Mouse (Mus musculus) intestine, embryonic 15.5 days (tissue): Measurements from ENCODE around the gene Rasgef1b. TPM values are rescaled to one million over a fixed set of nuclear protein-coding genes. Genes with fewer than 3 reads are reported as not detected.

ENCODE experiments used
- ATAC-seq: fragments of 200-750 bp; cut with Nextera tagmentation; 2 replicates; pipeline ENCODE4 v1.8.0; 2017; ENCODE audit warnings: moderate TSS enrichment, moderate library complexity
- H3K27ac ChIP-seq: fragments of 300-500 bp; sonication (generic); 2 replicates; pipeline ENCODE4 v1.5.1; 2015; ENCODE audit warnings: mild to moderate bottlenecking, inconsistent platforms
- H3K27me3 ChIP-seq: fragments of 300-500 bp; sonication (generic); replicated peaks from 2 replicates; pipeline ENCODE4 v1.6.1; 2015; ENCODE audit warnings: inconsistent platforms
- H3K36me3 ChIP-seq: fragments of 300-500 bp; sonication (generic); 2 replicates; pipeline ENCODE4 v1.6.1; 2015; ENCODE audit warnings: inconsistent platforms
- H3K4me1 ChIP-seq: fragments of 300-500 bp; sonication (generic); replicated peaks from 2 replicates; pipeline ENCODE4 v1.6.1; 2015; ENCODE audit warnings: inconsistent platforms
- H3K4me2 ChIP-seq: fragments of 300-500 bp; sonication (generic); replicated peaks from 2 replicates; pipeline ENCODE4 v1.6.1; 2015; ENCODE audit warnings: mild to moderate bottlenecking, inconsistent platforms
- H3K4me3 ChIP-seq: fragments of 300-500 bp; sonication (generic); replicated peaks from 2 replicates; pipeline ENCODE4 v1.5.1; 2015; ENCODE audit warnings: inconsistent platforms
- H3K9ac ChIP-seq: fragments of 300-500 bp; sonication (generic); 2 replicates; pipeline ENCODE4 v1.6.1; 2015; ENCODE audit warnings: inconsistent platforms
- H3K9me3 ChIP-seq: fragments of 300-500 bp; sonication (generic); 2 replicates; pipeline ENCODE4 v1.6.1; 2016; ENCODE audit warnings: inconsistent platforms
- WGBS: fragments of 180-500 bp; shearing (Covaris S2); methylation state at CpG from one replicate; pipeline ENCODE4 v1.1.7; 2015; 5-methylcytosine and 5-hydroxymethylcytosine counted together
- polyA plus RNA-seq: library from polyadenylated mRNA; unstranded; fragments of >200 nt; fragmentation: Nextera tagmentation; extraction: Ambion mirVana; gene quantifications from 2 replicates; pipeline ENCODE4 v1.2.1, GENCODE M21; 2015

The Rasgef1b gene
- polyA plus RNA-seq, 1 experiment from 2014 or later = 8.9 TPM

GRCm38 (mm10) chr5:99279016-99279757 is 449.7 kb downstream of the Rasgef1b start:
- ATAC-seq = peak; percentile 79

GRCm38 (mm10) chr5:99278364-99278763 is 450.5 kb downstream of the Rasgef1b start:
- H3K4me3 ChIP-seq = no peak overlapping the region
- no peak overlapping the region for H3K27ac ChIP-seq
- 0 out of 2 replicates have a peak, but pooled peaks have one; percentile 8 for ATAC-seq
- H3K4me2 ChIP-seq = no peak overlapping the region
- no peaks in the 10 kb centered on the region for H3K9me3 ChIP-seq
- 89% methylated on average over 8 of the region's 8 CpGs for WGBS
- no peaks in the 10 kb centered on the region for H3K36me3 ChIP-seq
- H3K9ac ChIP-seq = no peak overlapping the region
- peaks cover 7% of the 10 kb centered on the region; the same call in 1 of the 2 replicates for H3K4me1 ChIP-seq
- no peaks in the 10 kb centered on the region for H3K27me3 ChIP-seq

More at GRCm38 (mm10) chr5:99279016-99279757, 449.7 kb downstream of the Rasgef1b start:
- no peak overlapping the region for H3K27ac ChIP-seq
- no peaks in the 10 kb centered on the region for H3K27me3 ChIP-seq
- no peak overlapping the region for H3K9ac ChIP-seq
- H3K36me3 ChIP-seq = no peaks in the 10 kb centered on the region
- no peak overlapping the region for H3K4me2 ChIP-seq
- H3K4me1 ChIP-seq = peaks cover 7% of the 10 kb centered on the region; the same call in 1 of the 2 replicates
- no peak overlapping the region for H3K4me3 ChIP-seq
- H3K9me3 ChIP-seq = no peaks in the 10 kb centered on the region
- 46% methylated on average over 9 of the region's 9 CpGs for WGBS

DNA sequence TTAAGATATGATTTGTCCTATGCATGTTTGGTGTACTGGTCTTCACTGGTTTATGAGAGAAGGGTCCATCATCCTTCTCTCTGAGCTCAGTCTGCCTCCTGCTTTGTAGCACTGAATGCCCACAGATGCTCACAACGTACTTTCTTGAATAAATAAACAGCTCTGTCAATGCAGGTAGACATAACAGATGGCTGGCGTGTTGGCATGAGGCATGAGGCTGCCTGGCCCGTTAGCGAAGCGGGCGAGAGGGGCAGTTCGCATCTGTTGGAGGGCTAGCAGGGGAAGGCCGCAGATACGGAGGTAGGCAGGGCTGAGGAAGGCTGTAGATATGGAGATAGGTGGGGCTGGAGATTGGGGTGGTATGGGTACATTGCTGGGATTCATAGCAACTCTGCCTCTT is 451.3 kb downstream of the Rasgef1b start:
- no peaks in the 10 kb centered on the region for H3K9me3 ChIP-seq
- no peak for ATAC-seq
- 88% methylated on average over 9 of the region's 9 CpGs for WGBS

DNA sequence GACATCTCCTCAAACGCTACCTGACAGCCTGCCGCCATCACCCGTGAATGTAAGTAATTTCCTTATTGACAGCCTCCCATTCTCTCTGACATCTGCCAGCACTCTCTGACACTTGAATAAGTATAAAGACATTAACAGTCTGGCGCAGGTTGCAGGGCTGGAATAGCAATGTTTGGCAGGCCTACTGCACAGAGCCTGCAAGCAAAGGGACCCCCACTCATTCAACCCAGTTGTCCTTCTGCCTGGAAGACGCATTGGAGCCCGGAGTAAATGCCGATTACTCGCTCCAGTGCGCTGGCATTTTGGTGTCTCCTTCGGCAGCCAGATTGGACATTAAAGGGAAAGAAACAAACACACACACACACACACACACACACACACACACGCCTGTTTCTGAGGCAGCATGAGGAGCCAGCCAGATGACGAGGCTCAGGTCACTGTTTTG is 454.7 kb downstream of the Rasgef1b start:
- H3K36me3 ChIP-seq = no peaks in the 10 kb centered on the region
- 69% methylated on average over 12 of the region's 12 CpGs for WGBS

More for the DNA sequence above, 451.3 kb downstream of the Rasgef1b start:
- Histone ChIP-seq H3K27ac (no peak overlapping the region), H3K36me3 (no peaks in the 10 kb centered on the region), H3K9ac (no peak overlapping the region), H3K4me2 (no peak overlapping the region), H3K4me3 (no peak overlapping the region), H3K27me3 (no peaks in the 10 kb centered on the region), H3K4me1 (peaks cover 7% of the 10 kb centered on the region; the same call in 1 of the 2 replicates)

DNA sequence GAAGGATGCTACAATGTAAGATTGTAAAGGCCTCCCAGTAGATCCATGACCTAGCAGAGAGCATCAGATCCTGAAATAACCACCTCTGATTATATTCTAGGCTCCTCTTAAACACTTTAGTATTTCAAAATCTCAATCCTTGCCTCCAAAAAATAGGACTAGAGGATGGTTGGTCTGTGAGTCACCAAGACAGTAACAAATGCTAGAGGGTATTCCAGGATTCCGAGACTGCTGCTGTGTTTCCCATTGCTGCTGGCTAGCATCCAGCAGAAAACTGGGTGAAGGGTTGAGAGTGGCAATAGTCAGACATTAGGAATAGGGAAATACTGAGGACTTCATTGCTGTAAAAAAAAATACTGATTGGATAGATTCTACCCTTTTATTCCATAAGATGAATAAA is 457.3 kb downstream of the Rasgef1b start:
- H3K9me3 ChIP-seq = no peaks in the 10 kb centered on the region

More for the DNA sequence above, 454.7 kb downstream of the Rasgef1b start:
- Histone ChIP-seq H3K27me3 (no peaks in the 10 kb centered on the region), H3K4me2 (no peak overlapping the region), H3K9me3 (no peaks in the 10 kb centered on the region), H3K4me3 (no peak overlapping the region), H3K27ac (no peak overlapping the region), H3K4me1 (peaks cover 3% of the 10 kb centered on the region; the same call in 1 of the 2 replicates), H3K9ac (no peak overlapping the region)
- ATAC-seq = no peak

GRCm38 (mm10) chr5:99269131-99269530 is 459.7 kb downstream of the Rasgef1b start:
- Histone ChIP-seq H3K4me2 (no peak overlapping the region), H3K27ac (no peak overlapping the region), H3K9me3 (no peaks in the 10 kb centered on the region), H3K9ac (no peak overlapping the region), H3K4me1 (no peaks in the 10 kb centered on the region), H3K4me3 (no peak overlapping the region), H3K27me3 (no peaks in the 10 kb centered on the region), H3K36me3 (no peaks in the 10 kb centered on the region)
- no peak for ATAC-seq
- WGBS = 78% methylated on average over 2 of the region's 2 CpGs

More for the DNA sequence above, 457.3 kb downstream of the Rasgef1b start:
- no peak for ATAC-seq
- Histone ChIP-seq H3K4me2 (no peak overlapping the region), H3K4me3 (no peak overlapping the region), H3K27me3 (no peaks in the 10 kb centered on the region), H3K4me1 (no peaks in the 10 kb centered on the region), H3K9ac (no peak overlapping the region), H3K36me3 (no peaks in the 10 kb centered on the region), H3K27ac (no peak overlapping the region)
- 51% methylated on average over 1 of the region's 1 CpGs for WGBS

DNA sequence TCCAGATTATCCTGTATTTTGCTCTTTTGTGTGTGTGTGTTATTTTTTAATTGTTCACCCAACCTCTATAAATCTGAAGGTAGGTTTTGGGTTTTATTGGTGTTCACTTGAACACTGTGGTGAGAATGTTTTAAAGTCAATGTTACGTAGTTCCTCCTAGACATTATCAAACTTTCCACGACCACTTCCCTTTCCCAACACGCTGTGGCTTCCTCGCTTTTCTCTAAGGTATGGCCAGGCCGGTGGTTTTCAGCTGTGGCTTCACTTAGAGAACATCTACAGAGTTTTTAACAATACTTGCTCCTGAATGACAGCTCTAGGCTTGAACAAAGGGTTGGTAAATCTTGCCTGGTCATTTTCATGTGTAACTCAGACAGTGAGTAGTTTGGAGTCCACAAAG is 461.5 kb downstream of the Rasgef1b start:
- no peaks in the 10 kb centered on the region for H3K4me1 ChIP-seq
- no peaks in the 10 kb centered on the region for H3K36me3 ChIP-seq
- 84% methylated on average over 5 of the region's 5 CpGs for WGBS
- H3K4me3 ChIP-seq = no peak overlapping the region
- no peak overlapping the region for H3K27ac ChIP-seq
- no peak overlapping the region for H3K9ac ChIP-seq
- H3K4me2 ChIP-seq = no peak overlapping the region
- no peaks in the 10 kb centered on the region for H3K27me3 ChIP-seq
- ATAC-seq = no peak
- no peaks in the 10 kb centered on the region for H3K9me3 ChIP-seq

DNA sequence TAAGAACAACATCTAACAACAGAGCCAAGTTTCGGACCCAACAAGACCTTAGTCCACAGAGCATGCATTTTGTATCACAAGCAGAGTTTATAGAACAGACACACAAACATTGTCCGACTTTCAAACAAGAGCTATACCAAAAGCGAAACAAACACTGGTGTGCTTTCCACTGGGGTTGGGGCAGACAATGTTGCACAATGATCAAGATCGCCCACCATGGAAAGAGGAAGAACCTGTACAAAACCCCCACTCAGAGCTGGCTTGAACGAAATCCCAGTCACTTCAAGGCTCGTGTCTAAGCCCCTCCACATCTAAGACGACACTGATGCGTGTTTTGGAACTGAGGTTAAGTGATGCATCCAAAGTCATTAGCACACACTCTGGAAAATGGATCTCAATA is 462.6 kb downstream of the Rasgef1b start:
- no peak overlapping the region for H3K4me3 ChIP-seq
- ATAC-seq = no peak
- no peaks in the 10 kb centered on the region for H3K36me3 ChIP-seq
- H3K27me3 ChIP-seq = no peaks in the 10 kb centered on the region
- H3K4me1 ChIP-seq = no peaks in the 10 kb centered on the region
- H3K27ac ChIP-seq = no peak overlapping the region
- H3K9me3 ChIP-seq = no peaks in the 10 kb centered on the region
- 86% methylated on average over 8 of the region's 8 CpGs for WGBS
- H3K9ac ChIP-seq = no peak overlapping the region
- H3K4me2 ChIP-seq = no peak overlapping the region

- Histone ChIP-seq H3K4me3 (no peak overlapping the region), H3K9me3 (no peaks in the 10 kb centered on the region), H3K4me1 (no peaks in the 10 kb centered on the region), H3K9ac (no peak overlapping the region), H3K4me2 (no peak overlapping the region), H3K27me3 (no peaks in the 10 kb centered on the region), H3K36me3 (no peaks in the 10 kb centered on the region), H3K27ac (no peak overlapping the region)
- ATAC-seq = no peak
- WGBS = 81% methylated on average over 6 of the region's 6 CpGs
These were observed 466.5 kb downstream of the Rasgef1b start for GRCm38 (mm10) chr5:99262197-99262920.

GRCm38 (mm10) chr5:99261121-99261724 is 467.6 kb downstream of the Rasgef1b start:
- Histone ChIP-seq H3K27ac (no peak overlapping the region), H3K27me3 (no peaks in the 10 kb centered on the region)
- no peak for ATAC-seq

GRCm38 (mm10) chr5:99258003-99258500 is 470.8 kb downstream of the Rasgef1b start:
- Histone ChIP-seq H3K4me2 (no peak overlapping the region), H3K9ac (no peak overlapping the region), H3K27me3 (no peaks in the 10 kb centered on the region), H3K4me1 (peaks cover 3% of the 10 kb centered on the region; the same call in 1 of the 2 replicates), H3K9me3 (no peaks in the 10 kb centered on the region), H3K27ac (no peak overlapping the region), H3K36me3 (no peaks in the 10 kb centered on the region), H3K4me3 (no peak overlapping the region)
- ATAC-seq = no peak
- WGBS = 59% methylated on average over 4 of the region's 4 CpGs

More at GRCm38 (mm10) chr5:99261121-99261724, 467.6 kb downstream of the Rasgef1b start:
- no peaks in the 10 kb centered on the region for H3K4me1 ChIP-seq
- no peak overlapping the region for H3K4me2 ChIP-seq
- H3K9me3 ChIP-seq = no peaks in the 10 kb centered on the region
- H3K4me3 ChIP-seq = no peak overlapping the region
- H3K36me3 ChIP-seq = no peaks in the 10 kb centered on the region
- no peak overlapping the region for H3K9ac ChIP-seq
- 75% methylated on average over 4 of the region's 4 CpGs for WGBS
